Mouse (Mus musculus): ENCODE measurements around the gene Usp15. TPM values are rescaled to one million over a fixed set of nuclear protein-coding genes. Genes with fewer than 3 reads are reported as not detected.

The Usp15 gene
- polyA plus RNA-seq, 1 experiment from 2014 or later: 66.4 TPM

- WGBS: 68% methylated on average over 6 of the region's 6 CpGs
- Histone ChIP-seq H3K9me3 (ENCODE audit: control insufficient read depth, low read length) (no peaks in the 10 kb centered on the region), H3K9ac (ENCODE audit: low read length) (no peak overlapping the region), H3K4me2 (ENCODE audit: low read depth, low read length) (no peak overlapping the region), H3K36me3 (ENCODE audit: control insufficient read depth, insufficient read depth, low read length) (no peaks in the 10 kb centered on the region), H3K4me3 (ENCODE audit: low read length) (no peak overlapping the region), H3K27me3 (ENCODE audit: control insufficient read depth, insufficient read depth, low read depth, low read length) (no peaks in the 10 kb centered on the region), H3K27ac (ENCODE audit: low read length) (no peak overlapping the region), H3K4me1 (replicated peaks; ENCODE audit: control insufficient read depth, insufficient read depth, low read length) (peaks cover 18% of the 10 kb centered on the region)
- ATAC-seq (ENCODE audit: low read depth): peak; percentile 72
Observed at GRCm38 (mm10) chr10:123185907-123186306, 10.9 kb downstream of the Usp15 start.

GRCm38 (mm10) chr10:123183743-123184142, 13.1 kb downstream of the Usp15 start:
- peaks cover 18% of the 10 kb centered on the region for H3K4me1 ChIP-seq (replicated peaks; ENCODE audit: control insufficient read depth, insufficient read depth, low read length)
- H3K27me3 ChIP-seq (ENCODE audit: control insufficient read depth, insufficient read depth, low read depth, low read length): no peaks in the 10 kb centered on the region
- peaks cover 5% of the 10 kb centered on the region; the same call in 1 of the 2 replicates for H3K36me3 ChIP-seq (ENCODE audit: control insufficient read depth, insufficient read depth, low read length)
- H3K9me3 ChIP-seq (ENCODE audit: control insufficient read depth, low read length): no peaks in the 10 kb centered on the region
- 52% methylated on average over 2 of the region's 2 CpGs for WGBS
- no peak overlapping the region for H3K4me3 ChIP-seq (ENCODE audit: low read length)
- no peak overlapping the region for H3K4me2 ChIP-seq (ENCODE audit: low read depth, low read length)
- H3K9ac ChIP-seq (ENCODE audit: low read length): no peak overlapping the region
- ATAC-seq (ENCODE audit: low read depth): no peak
- no peak overlapping the region for H3K27ac ChIP-seq (ENCODE audit: low read length)

- Histone ChIP-seq H3K4me2 (ENCODE audit: low read depth, low read length) (no peak overlapping the region), H3K27ac (ENCODE audit: low read length) (no peak overlapping the region), H3K4me1 (replicated peaks; ENCODE audit: control insufficient read depth, insufficient read depth, low read length) (peaks cover 18% of the 10 kb centered on the region), H3K9me3 (ENCODE audit: control insufficient read depth, low read length) (no peaks in the 10 kb centered on the region), H3K4me3 (ENCODE audit: low read length) (no peak overlapping the region), H3K27me3 (ENCODE audit: control insufficient read depth, insufficient read depth, low read depth, low read length) (no peaks in the 10 kb centered on the region), H3K9ac (ENCODE audit: low read length) (no peak overlapping the region), H3K36me3 (ENCODE audit: control insufficient read depth, insufficient read depth, low read length) (peaks cover 7% of the 10 kb centered on the region; the same call in 1 of the 2 replicates)
- ATAC-seq (ENCODE audit: low read depth): no peak
- WGBS: 43% methylated on average over 7 of the region's 7 CpGs
Observed at GRCm38 (mm10) chr10:123183243-123183642, 13.6 kb downstream of the Usp15 start.

- H3K27me3 ChIP-seq (ENCODE audit: control insufficient read depth, insufficient read depth, low read depth, low read length): no peaks in the 10 kb centered on the region
- peaks cover 8% of the 10 kb centered on the region; the same call in 1 of the 2 replicates for H3K36me3 ChIP-seq (ENCODE audit: control insufficient read depth, insufficient read depth, low read length)
- no peak for ATAC-seq (ENCODE audit: low read depth)
- H3K4me1 ChIP-seq (replicated peaks; ENCODE audit: control insufficient read depth, insufficient read depth, low read length): peaks cover 11% of the 10 kb centered on the region
- no peak overlapping the region for H3K27ac ChIP-seq (ENCODE audit: low read length)
- no peaks in the 10 kb centered on the region for H3K9me3 ChIP-seq (ENCODE audit: control insufficient read depth, low read length)
- H3K9ac ChIP-seq (ENCODE audit: low read length): no peak overlapping the region
- H3K4me2 ChIP-seq (ENCODE audit: low read depth, low read length): no peak overlapping the region
- H3K4me3 ChIP-seq (ENCODE audit: low read length): no peak overlapping the region
- WGBS: 92% methylated on average over 3 of the region's 3 CpGs
Observed at GRCm38 (mm10) chr10:123182391-123182790, 14.4 kb downstream of the Usp15 start.

- Histone ChIP-seq H3K9me3 (ENCODE audit: control insufficient read depth, low read length) (no peaks in the 10 kb centered on the region), H3K4me1 (replicated peaks; ENCODE audit: control insufficient read depth, insufficient read depth, low read length) (no peaks in the 10 kb centered on the region), H3K27me3 (ENCODE audit: control insufficient read depth, insufficient read depth, low read depth, low read length) (no peaks in the 10 kb centered on the region), H3K4me3 (ENCODE audit: low read length) (no peak overlapping the region), H3K9ac (ENCODE audit: low read length) (no peak overlapping the region), H3K27ac (ENCODE audit: low read length) (no peak overlapping the region), H3K4me2 (ENCODE audit: low read depth, low read length) (no peak overlapping the region), H3K36me3 (ENCODE audit: control insufficient read depth, insufficient read depth, low read length) (peaks cover 10% of the 10 kb centered on the region)
- ATAC-seq (ENCODE audit: low read depth): no peak
- WGBS: 77% methylated on average over 4 of the region's 4 CpGs
Observed at GRCm38 (mm10) chr10:123175771-123176170, 21.0 kb downstream of the Usp15 start.

GRCm38 (mm10) chr10:123170898-123171297, 25.9 kb downstream of the Usp15 start:
- Histone ChIP-seq H3K4me3 (ENCODE audit: low read length) (no peak overlapping the region), H3K9me3 (ENCODE audit: control insufficient read depth, low read length) (no peaks in the 10 kb centered on the region), H3K4me2 (ENCODE audit: low read depth, low read length) (no peak overlapping the region), H3K27me3 (ENCODE audit: control insufficient read depth, insufficient read depth, low read depth, low read length) (no peaks in the 10 kb centered on the region), H3K36me3 (ENCODE audit: control insufficient read depth, insufficient read depth, low read length) (peaks cover 24% of the 10 kb centered on the region), H3K4me1 (replicated peaks; ENCODE audit: control insufficient read depth, insufficient read depth, low read length) (no peaks in the 10 kb centered on the region), H3K9ac (ENCODE audit: low read length) (no peak overlapping the region), H3K27ac (ENCODE audit: low read length) (no peak overlapping the region)
- WGBS: 87% methylated on average over 6 of the region's 6 CpGs
- no peak for ATAC-seq (ENCODE audit: low read depth)

- H3K4me1 ChIP-seq (replicated peaks; ENCODE audit: control insufficient read depth, insufficient read depth, low read length): no peaks in the 10 kb centered on the region
- H3K4me3 ChIP-seq (ENCODE audit: low read length): no peak overlapping the region
- H3K9me3 ChIP-seq (ENCODE audit: control insufficient read depth, low read length): no peaks in the 10 kb centered on the region
- H3K9ac ChIP-seq (ENCODE audit: low read length): no peak overlapping the region
- no peak overlapping the region for H3K27ac ChIP-seq (ENCODE audit: low read length)
- H3K4me2 ChIP-seq (ENCODE audit: low read depth, low read length): no peak overlapping the region
- peaks cover 27% of the 10 kb centered on the region for H3K36me3 ChIP-seq (ENCODE audit: control insufficient read depth, insufficient read depth, low read length)
- 95% methylated on average over 3 of the region's 3 CpGs for WGBS
- H3K27me3 ChIP-seq (ENCODE audit: control insufficient read depth, insufficient read depth, low read depth, low read length): no peaks in the 10 kb centered on the region
- no peak for ATAC-seq (ENCODE audit: low read depth)
Observed at GRCm38 (mm10) chr10:123165542-123165941, 31.3 kb downstream of the Usp15 start.

- 69% methylated on average over 6 of the region's 6 CpGs for WGBS
- H3K9me3 ChIP-seq (ENCODE audit: control insufficient read depth, low read length): no peaks in the 10 kb centered on the region
- H3K4me2 ChIP-seq (ENCODE audit: low read depth, low read length): no peak overlapping the region
- no peaks in the 10 kb centered on the region for H3K4me1 ChIP-seq (replicated peaks; ENCODE audit: control insufficient read depth, insufficient read depth, low read length)
- H3K36me3 ChIP-seq (ENCODE audit: control insufficient read depth, insufficient read depth, low read length): peaks cover 13% of the 10 kb centered on the region; the same call in 1 of the 2 replicates
- no peak overlapping the region for H3K9ac ChIP-seq (ENCODE audit: low read length)
- H3K4me3 ChIP-seq (ENCODE audit: low read length): no peak overlapping the region
- H3K27me3 ChIP-seq (ENCODE audit: control insufficient read depth, insufficient read depth, low read depth, low read length): no peaks in the 10 kb centered on the region
- no peak for ATAC-seq (ENCODE audit: low read depth)
- no peak overlapping the region for H3K27ac ChIP-seq (ENCODE audit: low read length)
Observed at GRCm38 (mm10) chr10:123160508-123160907, 36.3 kb downstream of the Usp15 start.

- 71% methylated on average over 7 of the region's 7 CpGs for WGBS
- Histone ChIP-seq H3K36me3 (ENCODE audit: control insufficient read depth, insufficient read depth, low read length) (peaks cover 15% of the 10 kb centered on the region; the same call in 1 of the 2 replicates), H3K9ac (ENCODE audit: low read length) (no peak overlapping the region), H3K27me3 (ENCODE audit: control insufficient read depth, insufficient read depth, low read depth, low read length) (no peaks in the 10 kb centered on the region), H3K4me1 (replicated peaks; ENCODE audit: control insufficient read depth, insufficient read depth, low read length) (no peaks in the 10 kb centered on the region), H3K4me3 (ENCODE audit: low read length) (no peak overlapping the region), H3K9me3 (ENCODE audit: control insufficient read depth, low read length) (no peaks in the 10 kb centered on the region), H3K27ac (ENCODE audit: low read length) (no peak overlapping the region), H3K4me2 (ENCODE audit: low read depth, low read length) (no peak overlapping the region)
- ATAC-seq (ENCODE audit: low read depth): no peak
Observed at GRCm38 (mm10) chr10:123159316-123159715, 37.5 kb downstream of the Usp15 start.

- Histone ChIP-seq H3K27me3 (ENCODE audit: control insufficient read depth, insufficient read depth, low read depth, low read length) (no peaks in the 10 kb centered on the region), H3K4me3 (ENCODE audit: low read length) (no peak overlapping the region), H3K4me2 (ENCODE audit: low read depth, low read length) (no peak overlapping the region), H3K27ac (ENCODE audit: low read length) (no peak overlapping the region), H3K9me3 (ENCODE audit: control insufficient read depth, low read length) (no peaks in the 10 kb centered on the region), H3K9ac (ENCODE audit: low read length) (no peak overlapping the region), H3K36me3 (ENCODE audit: control insufficient read depth, insufficient read depth, low read length) (peaks cover 12% of the 10 kb centered on the region; the same call in 1 of the 2 replicates), H3K4me1 (replicated peaks; ENCODE audit: control insufficient read depth, insufficient read depth, low read length) (no peaks in the 10 kb centered on the region)
- 76% methylated on average over 2 of the region's 2 CpGs for WGBS
- no peak for ATAC-seq (ENCODE audit: low read depth)
Observed at GRCm38 (mm10) chr10:123156392-123156791, 40.4 kb downstream of the Usp15 start.

Measured in lung, embryonic 16.5 days (tissue).